Mouse (Mus musculus) T-helper 2 cell (primary cell): Measurements from ENCODE around the gene Pogz.

Experiments
- in situ Hi-C: fragments of 300-600 bp; cut with MboI, MseI; formaldehyde crosslinking; loops from one replicate; pipeline ENCODE4 v1.15.1; 2025; ENCODE audit warnings: high pct_unique_total_duplicates

Pogz gene

GRCm38 (mm10) chr3:94915903-94916741 is 78.8 kb downstream of the Pogz start:
- in situ Hi-C loops = no loop called here

- in situ Hi-C loops = no loop called here
Measured at GRCm38 (mm10) chr3:94917816-94918361, 80.5 kb downstream of the Pogz start.

GRCm38 (mm10) chr3:94918845-94919244 is 81.5 kb downstream of the Pogz start:
- in situ Hi-C loops = no loop called here

- in situ Hi-C loops = no loop called here
Measured at GRCm38 (mm10) chr3:94921104-94921503, 83.7 kb downstream of the Pogz start.

- in situ Hi-C loops = no loop called here
Measured at GRCm38 (mm10) chr3:94922333-94922732, 85.0 kb downstream of the Pogz start.

- in situ Hi-C loops = loop anchor here (5.0 kb wide), 1 partner anchor 237 kb away; no protein-coding TSS in a partner anchor
Measured at GRCm38 (mm10) chr3:94924688-94925087, 87.3 kb downstream of the Pogz start.

- in situ Hi-C loops = loop anchor here (5.0 kb wide), 1 partner anchor 239 kb away; no protein-coding TSS in a partner anchor
Measured at GRCm38 (mm10) chr3:94926301-94926736, 89.0 kb downstream of the Pogz start.

- in situ Hi-C loops = loop anchor here (5.0 kb wide), 1 partner anchor 242 kb away; no protein-coding TSS in a partner anchor
Measured at GRCm38 (mm10) chr3:94928979-94929378, 91.6 kb downstream of the Pogz start.

GRCm38 (mm10) chr3:94930386-94931266 is 93.3 kb downstream of the Pogz start:
- in situ Hi-C loops = loop anchor here (10.0 kb wide), 1 partner anchor 484 kb away; no protein-coding TSS in a partner anchor

GRCm38 (mm10) chr3:94931427-94932082 is 94.2 kb downstream of the Pogz start:
- in situ Hi-C loops = loop anchor here (10.0 kb wide), 1 partner anchor 483 kb away; no protein-coding TSS in a partner anchor
